Mouse (Mus musculus) neural tube, embryonic 14.5 days (tissue): ENCODE results near the gene Ppp1r35. TPM values are rescaled to one million over a fixed set of nuclear protein-coding genes. Genes with fewer than 3 reads are reported as not detected.
"Not testable (repeated sequence)": the region's sequence is repeated elsewhere in the genome, so short reads cannot be mapped to it uniquely, and the experiment has no call there.

Experiments used
- ATAC-seq: fragments of 200-750 bp; cut with Nextera tagmentation; 2 replicates; pipeline ENCODE4 v1.8.0; 2017; ENCODE audit warnings: low read depth, mild to moderate bottlenecking, moderate TSS enrichment, moderate library complexity
- H3K27ac ChIP-seq: fragments of 300-500 bp; sonication (generic); 2 replicates; pipeline ENCODE4 v1.5.1; 2014; ENCODE audit warnings: low read depth, mild to moderate bottlenecking, control low read depth, low read length, moderate library complexity, mixed read lengths
- H3K27me3 ChIP-seq: fragments of 300-500 bp; sonication (generic); 2 replicates; pipeline ENCODE4 v1.6.1; 2014; ENCODE audit warnings: low read length; ENCODE audit not compliant: control insufficient read depth, insufficient read depth
- H3K36me3 ChIP-seq: fragments of 300-500 bp; sonication (generic); 2 replicates; pipeline ENCODE4 v1.6.1; 2014; ENCODE audit warnings: low read length, mixed read lengths; ENCODE audit not compliant: control insufficient read depth, insufficient read depth
- H3K4me1 ChIP-seq: fragments of 300-500 bp; sonication (generic); 2 replicates; pipeline ENCODE4 v1.6.1; 2014; ENCODE audit warnings: low read length; ENCODE audit not compliant: control insufficient read depth, insufficient read depth
- H3K4me2 ChIP-seq: fragments of 300-500 bp; sonication (generic); 2 replicates; pipeline ENCODE4 v1.6.1; 2014; ENCODE audit warnings: mild to moderate bottlenecking, low read depth, low read length, control low read depth
- H3K4me3 ChIP-seq: fragments of 300-500 bp; sonication (generic); 2 replicates; pipeline ENCODE4 v1.5.1; 2014; ENCODE audit warnings: low read depth, low read length, control low read depth, mixed read lengths
- H3K9ac ChIP-seq: fragments of 300-500 bp; sonication (generic); replicated peaks from 2 replicates; pipeline ENCODE4 v1.6.1; 2014; ENCODE audit warnings: low read depth, mild to moderate bottlenecking, control low read depth, low read length, mixed read lengths
- H3K9me3 ChIP-seq: fragments of 300-500 bp; sonication (generic); 2 replicates; pipeline ENCODE4 v1.6.1; 2016; ENCODE audit warnings: low read length; ENCODE audit not compliant: control insufficient read depth
- whole genome bisulfite sequencing: fragments of 180-500 bp; shearing (Covaris S2); extraction: QIAGEN DNeasy Blood & Tissue Kit; methylation state at CpG from one replicate; pipeline ENCODE4 v1.1.7; 2014; 5-methylcytosine and 5-hydroxymethylcytosine counted together
- polyA plus RNA-seq: library from polyadenylated mRNA; unstranded; fragments of >200 nt; fragmentation: Nextera tagmentation; extraction: Ambion mirVana; gene quantifications from 2 replicates; pipeline ENCODE4 v1.2.1, GENCODE M21; 2014

The Ppp1r35 gene
- polyA plus RNA-seq, 1 experiment from 2014 or later = 43.7 TPM

GRCm38 (mm10) chr5:137749196-137749836 lies 29.3 kb upstream of the Ppp1r35 start:
- peaks cover 23% of the 10 kb centered on the region for H3K4me1 ChIP-seq
- no peak overlapping the region for H3K9ac ChIP-seq
- H3K4me3 ChIP-seq = no peak overlapping the region
- 0 out of 2 replicates have a peak, but pooled peaks cover 6% of the 10 kb centered on the region for H3K36me3 ChIP-seq
- peak overlapping the region; percentile 98 for H3K4me2 ChIP-seq
- no peak for ATAC-seq
- no peaks in the 10 kb centered on the region for H3K27me3 ChIP-seq
- H3K9me3 ChIP-seq = no peaks in the 10 kb centered on the region
- WGBS = 65% methylated on average over 6 of the region's 6 CpGs
- H3K27ac ChIP-seq = peak overlapping the region; percentile 29; the same call in 1 of the 2 replicates

- not testable (repeated sequence) for H3K36me3 ChIP-seq, H3K27me3 ChIP-seq, H3K4me2 ChIP-seq, H3K9me3 ChIP-seq, ATAC-seq, H3K4me3 ChIP-seq, H3K27ac ChIP-seq, H3K9ac ChIP-seq
- peaks cover 23% of the 10 kb centered on the region for H3K4me1 ChIP-seq
- WGBS = 97% methylated on average over 6 of the region's 8 CpGs
Measured at GRCm38 (mm10) chr5:137750212-137750611, 28.4 kb upstream of the Ppp1r35 start.

- no peaks in the 10 kb centered on the region for H3K27me3 ChIP-seq
- 95% methylated on average over 13 of the region's 13 CpGs for WGBS
- H3K9ac ChIP-seq = no peak overlapping the region
- no peak overlapping the region for H3K4me2 ChIP-seq
- no peak overlapping the region for H3K4me3 ChIP-seq
- peaks cover 23% of the 10 kb centered on the region for H3K4me1 ChIP-seq
- no peaks in the 10 kb centered on the region for H3K9me3 ChIP-seq
- no peak overlapping the region for H3K27ac ChIP-seq
- ATAC-seq = no peak
- H3K36me3 ChIP-seq = 0 out of 2 replicates have a peak, but pooled peaks cover 6% of the 10 kb centered on the region
Measured at GRCm38 (mm10) chr5:137751221-137751887, 27.3 kb upstream of the Ppp1r35 start.

GRCm38 (mm10) chr5:137751988-137752387 lies 26.7 kb upstream of the Ppp1r35 start:
- H3K4me3 ChIP-seq = no peak overlapping the region
- peaks cover 19% of the 10 kb centered on the region for H3K4me1 ChIP-seq
- H3K9ac ChIP-seq = no peak overlapping the region
- 89% methylated on average over 6 of the region's 6 CpGs for WGBS
- no peaks in the 10 kb centered on the region for H3K9me3 ChIP-seq
- ATAC-seq = no peak
- no peaks in the 10 kb centered on the region for H3K27me3 ChIP-seq
- no peak overlapping the region for H3K27ac ChIP-seq
- H3K4me2 ChIP-seq = no peak overlapping the region
- H3K36me3 ChIP-seq = 0 out of 2 replicates have a peak, but pooled peaks cover 6% of the 10 kb centered on the region

- Histone ChIP-seq H3K27ac (no peak overlapping the region), H3K4me1 (peaks cover 10% of the 10 kb centered on the region), H3K4me3 (no peak overlapping the region), H3K9ac (no peak overlapping the region), H3K9me3 (no peaks in the 10 kb centered on the region), H3K36me3 (0 out of 2 replicates have a peak, but pooled peaks cover 6% of the 10 kb centered on the region), H3K4me2 (no peak overlapping the region), H3K27me3 (no peaks in the 10 kb centered on the region)
- WGBS = 86% methylated on average over 13 of the region's 13 CpGs
- ATAC-seq = no peak
Measured at GRCm38 (mm10) chr5:137753111-137753832, 25.4 kb upstream of the Ppp1r35 start.

- H3K9me3 ChIP-seq = no peaks in the 10 kb centered on the region
- no peak overlapping the region for H3K4me3 ChIP-seq
- H3K9ac ChIP-seq = no peak overlapping the region
- H3K27ac ChIP-seq = no peak overlapping the region
- no peak for ATAC-seq
- no peak overlapping the region for H3K4me2 ChIP-seq
- H3K4me1 ChIP-seq = peaks cover 6% of the 10 kb centered on the region; the same call in 1 of the 2 replicates
- no peaks in the 10 kb centered on the region for H3K27me3 ChIP-seq
- 67% methylated on average over 5 of the region's 5 CpGs for WGBS
- H3K36me3 ChIP-seq = 0 out of 2 replicates have a peak, but pooled peaks cover 6% of the 10 kb centered on the region
Measured at GRCm38 (mm10) chr5:137755425-137755824, 23.2 kb upstream of the Ppp1r35 start.

- Histone ChIP-seq H3K27me3 (no peaks in the 10 kb centered on the region), H3K27ac (no peak overlapping the region), H3K4me3 (no peak overlapping the region), H3K36me3 (0 out of 2 replicates have a peak, but pooled peaks cover 6% of the 10 kb centered on the region), H3K9me3 (no peaks in the 10 kb centered on the region), H3K4me1 (peaks cover 6% of the 10 kb centered on the region; the same call in 1 of the 2 replicates), H3K9ac (no peak overlapping the region), H3K4me2 (no peak overlapping the region)
- no peak for ATAC-seq
- 89% methylated on average over 3 of the region's 3 CpGs for WGBS
Measured at GRCm38 (mm10) chr5:137756106-137756505, 22.5 kb upstream of the Ppp1r35 start.

- Histone ChIP-seq H3K4me2 (no peak overlapping the region), H3K27ac (peak overlapping the region; percentile 23), H3K4me1 (peaks cover 6% of the 10 kb centered on the region; the same call in 1 of the 2 replicates), H3K9me3 (no peaks in the 10 kb centered on the region), H3K9ac (no peak overlapping the region), H3K4me3 (no peak overlapping the region), H3K27me3 (no peaks in the 10 kb centered on the region), H3K36me3 (0 out of 2 replicates have a peak, but pooled peaks cover 6% of the 10 kb centered on the region)
- 43% methylated on average over 10 of the region's 10 CpGs for WGBS
- ATAC-seq = peak; percentile 55
Measured at GRCm38 (mm10) chr5:137756882-137757661, 21.6 kb upstream of the Ppp1r35 start.
